Mouse (Mus musculus): ENCODE results near the gene Mdm2. TPM values are rescaled to one million over a fixed set of nuclear protein-coding genes. Genes with fewer than 3 reads are reported as not detected.

Gene Mdm2
- polyA plus RNA-seq, 1 experiment from 2014 or later = 22.0 TPM

- Histone ChIP-seq H3K9ac (ENCODE audit: low read depth, low read length) (no peak overlapping the region), H3K27ac (no peak overlapping the region), H3K27me3 (ENCODE audit: insufficient read depth, low read length) (no peaks in the 10 kb centered on the region), H3K36me3 (ENCODE audit: insufficient read depth, low read length) (peaks cover 74% of the 10 kb centered on the region), H3K4me3 (replicated peaks; ENCODE audit: low read depth, low read length) (no peak overlapping the region), H3K4me1 (replicated peaks; ENCODE audit: insufficient read depth, low read length) (no peaks in the 10 kb centered on the region), H3K9me3 (replicated peaks; ENCODE audit: low read length) (no peaks in the 10 kb centered on the region), H3K4me2 (ENCODE audit: low read length) (no peak overlapping the region)
- 95% methylated on average over 4 of the region's 4 CpGs for WGBS
- TF ChIP-seq CTCF (IDR thresholded peaks at IDR 0.05; ENCODE audit: low read depth) = no peak
- no peak for DNase-seq (ENCODE audit: low spot score)
- ATAC-seq (replicated peaks; ENCODE audit: low FRiP score, low read depth) = no peak
Observed at GRCm38 (mm10) chr10:117695027-117695426, 15.5 kb downstream of the Mdm2 start.

DNA sequence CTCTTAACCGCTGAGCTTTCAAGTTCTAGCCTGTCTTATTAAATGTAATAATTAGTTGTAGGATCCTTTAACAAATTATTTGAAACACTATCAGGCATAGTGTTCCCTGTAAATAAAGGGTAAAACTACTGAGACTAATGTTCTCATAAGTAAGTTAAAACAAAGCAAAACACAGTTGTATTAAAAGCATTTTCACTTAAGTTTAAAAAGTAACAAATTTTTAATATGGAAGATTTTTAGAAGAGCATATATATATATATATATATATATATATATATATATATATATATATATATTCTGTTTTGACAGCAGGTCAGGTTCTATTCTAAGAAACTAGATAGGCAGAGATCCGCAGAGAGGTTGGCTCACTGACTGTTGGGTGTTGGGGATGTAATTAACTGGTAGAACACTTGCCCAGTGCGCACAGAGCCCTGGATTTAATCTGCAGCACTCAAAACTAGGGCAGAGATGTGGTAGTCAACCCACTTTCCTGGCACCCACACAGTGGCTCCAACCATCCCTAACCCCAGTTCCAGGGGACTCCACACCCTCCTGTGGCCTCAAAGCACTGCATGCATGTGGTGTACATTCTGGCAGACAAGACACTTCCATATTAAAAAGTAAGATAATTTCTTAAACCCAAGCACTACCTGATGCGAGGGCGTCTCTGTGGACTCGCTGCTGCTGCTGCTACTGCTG, 16.2 kb downstream of the Mdm2 start:
- Histone ChIP-seq H3K4me2 (ENCODE audit: low read length) (no peak overlapping the region), H3K27ac (no peak overlapping the region), H3K9me3 (replicated peaks; ENCODE audit: low read length) (no peaks in the 10 kb centered on the region), H3K9ac (ENCODE audit: low read depth, low read length) (no peak overlapping the region), H3K4me1 (replicated peaks; ENCODE audit: insufficient read depth, low read length) (no peaks in the 10 kb centered on the region), H3K36me3 (ENCODE audit: insufficient read depth, low read length) (peaks cover 70% of the 10 kb centered on the region), H3K27me3 (ENCODE audit: insufficient read depth, low read length) (no peaks in the 10 kb centered on the region), H3K4me3 (replicated peaks; ENCODE audit: low read depth, low read length) (no peak overlapping the region)
- WGBS = 95% methylated on average over 6 of the region's 6 CpGs
- no peak for ATAC-seq (replicated peaks; ENCODE audit: low FRiP score, low read depth)
- DNase-seq (ENCODE audit: low spot score) = no peak
- TF ChIP-seq CTCF (IDR thresholded peaks at IDR 0.05; ENCODE audit: low read depth) = no peak

- H3K36me3 ChIP-seq (ENCODE audit: insufficient read depth, low read length) = peaks cover 64% of the 10 kb centered on the region
- DNase-seq (ENCODE audit: low spot score) (no peak), ATAC-seq (replicated peaks; ENCODE audit: low FRiP score, low read depth) (no peak)
- H3K4me3 ChIP-seq (replicated peaks; ENCODE audit: low read depth, low read length) = no peak overlapping the region
- 96% methylated on average over 5 of the region's 5 CpGs for WGBS
- no peak overlapping the region for H3K9ac ChIP-seq (ENCODE audit: low read depth, low read length)
- no peaks in the 10 kb centered on the region for H3K27me3 ChIP-seq (ENCODE audit: insufficient read depth, low read length)
- TF ChIP-seq CTCF (IDR thresholded peaks at IDR 0.05; ENCODE audit: low read depth) = no peak
- no peaks in the 10 kb centered on the region for H3K4me1 ChIP-seq (replicated peaks; ENCODE audit: insufficient read depth, low read length)
- H3K9me3 ChIP-seq (replicated peaks; ENCODE audit: low read length) = no peaks in the 10 kb centered on the region
- H3K4me2 ChIP-seq (ENCODE audit: low read length) = no peak overlapping the region
- no peak overlapping the region for H3K27ac ChIP-seq
Observed at GRCm38 (mm10) chr10:117692953-117693352, 17.6 kb downstream of the Mdm2 start.

- no peak overlapping the region for H3K27ac ChIP-seq
- H3K36me3 ChIP-seq (ENCODE audit: insufficient read depth, low read length) = peaks cover 58% of the 10 kb centered on the region
- TF ChIP-seq CTCF (IDR thresholded peaks at IDR 0.05; ENCODE audit: low read depth) = peak; percentile 28; the same call in 1 of the 2 replicates
Observed at GRCm38 (mm10) chr10:117692173-117692572, 18.4 kb downstream of the Mdm2 start.

DNA sequence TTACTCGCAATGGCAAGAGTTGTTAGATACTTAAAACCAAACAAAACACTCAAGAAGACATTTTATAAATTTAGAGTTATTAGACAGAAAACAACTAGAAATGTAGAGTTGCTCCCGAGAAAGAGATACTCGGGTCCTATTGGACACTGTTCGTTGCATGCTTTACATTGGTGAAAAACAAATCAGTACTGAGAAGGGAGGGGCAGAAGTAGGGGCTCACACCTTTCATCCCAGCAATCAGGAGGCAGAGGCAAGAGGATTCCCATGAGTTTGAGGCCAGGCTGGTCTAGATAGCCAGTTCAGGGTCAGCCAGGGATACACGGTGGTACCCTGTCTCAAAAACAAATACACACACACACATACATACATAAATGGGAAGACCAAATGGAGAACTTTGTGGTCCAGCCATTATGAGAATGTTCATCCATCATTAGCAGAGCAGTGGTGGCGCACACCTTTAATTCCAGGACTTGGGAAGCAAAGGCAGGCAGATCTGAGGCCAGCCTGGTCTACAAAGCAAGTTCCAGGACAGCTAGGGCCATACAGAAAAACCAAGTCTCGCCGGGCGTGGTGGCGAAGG, 19.1 kb downstream of the Mdm2 start:
- no peak for TF ChIP-seq CTCF (IDR thresholded peaks at IDR 0.05; ENCODE audit: low read depth)
- Histone ChIP-seq H3K27ac (no peak overlapping the region), H3K9me3 (replicated peaks; ENCODE audit: low read length) (no peaks in the 10 kb centered on the region), H3K9ac (ENCODE audit: low read depth, low read length) (no peak overlapping the region), H3K27me3 (ENCODE audit: insufficient read depth, low read length) (no peaks in the 10 kb centered on the region), H3K4me2 (ENCODE audit: low read length) (no peak overlapping the region), H3K4me3 (replicated peaks; ENCODE audit: low read depth, low read length) (no peak overlapping the region), H3K4me1 (replicated peaks; ENCODE audit: insufficient read depth, low read length) (no peaks in the 10 kb centered on the region), H3K36me3 (ENCODE audit: insufficient read depth, low read length) (peaks cover 52% of the 10 kb centered on the region)
- DNase-seq (ENCODE audit: low spot score) = no peak
- ATAC-seq (replicated peaks; ENCODE audit: low FRiP score, low read depth) = no peak
- WGBS = 96% methylated on average over 10 of the region's 10 CpGs

More at GRCm38 (mm10) chr10:117692173-117692572, 18.4 kb downstream of the Mdm2 start:
- H3K4me1 ChIP-seq (replicated peaks; ENCODE audit: insufficient read depth, low read length) = no peaks in the 10 kb centered on the region
- H3K27me3 ChIP-seq (ENCODE audit: insufficient read depth, low read length) = no peaks in the 10 kb centered on the region
- no peak for ATAC-seq (replicated peaks; ENCODE audit: low FRiP score, low read depth)
- H3K9ac ChIP-seq (ENCODE audit: low read depth, low read length) = no peak overlapping the region
- H3K4me2 ChIP-seq (ENCODE audit: low read length) = no peak overlapping the region
- no peaks in the 10 kb centered on the region for H3K9me3 ChIP-seq (replicated peaks; ENCODE audit: low read length)
- H3K4me3 ChIP-seq (replicated peaks; ENCODE audit: low read depth, low read length) = no peak overlapping the region
- no peak for DNase-seq (ENCODE audit: low spot score)

GRCm38 (mm10) chr10:117690770-117691296, 19.7 kb downstream of the Mdm2 start:
- WGBS = 86% methylated on average over 3 of the region's 3 CpGs
- ATAC-seq (replicated peaks; ENCODE audit: low FRiP score, low read depth) (no peak), DNase-seq (ENCODE audit: low spot score) (no peak)
- no peak for TF ChIP-seq CTCF (IDR thresholded peaks at IDR 0.05; ENCODE audit: low read depth)
- Histone ChIP-seq H3K4me3 (replicated peaks; ENCODE audit: low read depth, low read length) (no peak overlapping the region), H3K4me2 (ENCODE audit: low read length) (no peak overlapping the region), H3K9me3 (replicated peaks; ENCODE audit: low read length) (no peaks in the 10 kb centered on the region), H3K27me3 (ENCODE audit: insufficient read depth, low read length) (no peaks in the 10 kb centered on the region), H3K9ac (ENCODE audit: low read depth, low read length) (no peak overlapping the region), H3K36me3 (ENCODE audit: insufficient read depth, low read length) (peaks cover 46% of the 10 kb centered on the region), H3K4me1 (replicated peaks; ENCODE audit: insufficient read depth, low read length) (no peaks in the 10 kb centered on the region), H3K27ac (no peak overlapping the region)
